Mouse (Mus musculus): ENCODE results near the gene Olfr115.

GRCm38 (mm10) chr17:37627009-37627408 lies at the start of gene Olfr115, which contains the start of gene Olfr116:
- no peak for TF ChIP-seq CTCF (IDR thresholded peaks at IDR 0.05; ENCODE audit: control insufficient read depth, insufficient read depth, low read length)
- TF ChIP-seq POLR2A (IDR thresholded peaks at IDR 0.05; ENCODE audit: borderline replicate concordance, control insufficient read depth, low read depth, low read length) = no peak

Data from bone marrow, adult 2 months (tissue).